ENCODE assay signal across 8 mouse cellular contexts in the genomic region with DNA sequence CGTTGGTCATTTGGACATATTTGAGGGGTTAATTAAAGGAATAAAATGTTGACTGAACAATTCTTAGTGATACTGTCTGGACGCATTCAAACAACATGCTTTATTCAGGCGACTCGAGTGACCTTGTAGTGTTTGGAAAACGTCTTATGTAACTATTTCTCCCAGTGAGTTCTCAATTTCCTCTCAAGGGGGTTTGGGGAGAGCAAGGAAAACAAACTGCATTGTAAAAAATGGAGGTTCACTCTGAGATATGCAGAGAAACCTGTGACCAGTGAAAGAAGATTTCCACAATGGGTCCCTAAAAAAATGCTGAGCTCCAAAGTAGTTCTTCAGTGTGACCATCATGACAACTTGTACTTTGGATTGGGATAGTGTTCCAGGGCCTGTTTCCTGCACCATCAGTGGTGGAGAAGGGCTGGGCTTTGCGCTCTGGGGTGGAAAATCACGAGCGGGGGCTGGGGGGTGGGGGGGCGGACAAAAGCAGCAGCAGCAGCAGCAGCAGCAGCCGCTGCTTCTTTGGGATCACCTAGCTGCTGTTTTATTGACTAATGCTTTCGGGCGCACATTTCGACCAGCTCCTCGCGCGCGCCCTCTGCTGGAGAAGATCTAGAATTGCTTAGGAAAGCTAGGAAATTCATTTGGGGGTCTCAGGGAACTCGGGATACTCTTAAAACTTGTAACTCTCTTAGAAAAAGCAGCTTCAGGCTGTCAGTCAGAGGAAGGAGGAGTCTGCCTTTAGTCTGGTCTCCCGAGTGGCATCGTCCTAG.
A peak's percentile ranks its signal among the peaks of the same experiment; 100 is the strongest.
DNase-seq lines count a peak whose midpoint lies in the region; ATAC-seq lines count a peak whose summit lies in the region.

No protein-coding gene starts in this region.

- H3K27ac ChIP-seq in liver, embryonic 16.5 days (ENCODE audit: low read length): no peak overlapping the region
- no peak overlapping the region for H3K27ac ChIP-seq in neural tube, embryonic 12.5 days

- no peaks in the 10 kb centered on the region for H3K36me3 ChIP-seq in liver, embryonic 16.5 days (ENCODE audit: control insufficient read depth, insufficient read depth)
- H3K36me3 ChIP-seq in neural tube, embryonic 12.5 days: no peaks in the 10 kb centered on the region

- peak overlapping the region; percentile 26; the same call in 1 of the 2 replicates for H3K4me3 ChIP-seq in liver, embryonic 16.5 days (ENCODE audit: low read depth, low read length)
- H3K4me3 ChIP-seq in neural tube, embryonic 12.5 days: no peak overlapping the region

- H3K9me3 ChIP-seq in liver, embryonic 16.5 days (replicated peaks; ENCODE audit: control insufficient read depth, low read length): no peaks in the 10 kb centered on the region
- H3K9me3 ChIP-seq in neural tube, embryonic 12.5 days: no peaks in the 10 kb centered on the region

- no peak for ATAC-seq in liver, embryonic 16.5 days (ENCODE audit: low read depth)
- peak; percentile 35; the same call in 1 of the 2 replicates for ATAC-seq in neural tube, embryonic 12.5 days (ENCODE audit: low FRiP score, low read depth)

- WGBS in liver, embryonic 16.5 days (ENCODE audit: insufficient replicate concordance): 8% methylated on average over 20 of the region's 20 CpGs
- 8% methylated on average over 20 of the region's 20 CpGs for WGBS in neural tube, embryonic 12.5 days

- peaks cover 3% of the 10 kb centered on the region; the same call in 1 of the 2 replicates for H3K4me1 ChIP-seq in liver, embryonic 16.5 days (ENCODE audit: control insufficient read depth, low read depth, low read length)
- H3K4me1 ChIP-seq in neural tube, embryonic 12.5 days: peaks cover 5% of the 10 kb centered on the region; the same call in 1 of the 2 replicates

- H3K9ac ChIP-seq in liver, embryonic 16.5 days (ENCODE audit: low read depth, low read length): 0 out of 2 replicates have a peak overlapping the region, but pooled peaks have one; percentile 9
- H3K9ac ChIP-seq in neural tube, embryonic 12.5 days: no peak overlapping the region

- no peaks in the 10 kb centered on the region for H3K27me3 ChIP-seq in liver, embryonic 16.5 days (ENCODE audit: control insufficient read depth, insufficient read depth, low read depth, low read length)
- no peaks in the 10 kb centered on the region for H3K27me3 ChIP-seq in neural tube, embryonic 12.5 days (replicated peaks)

- peak; percentile 34 for DNase-seq in urinary bladder, adult 2 months (ENCODE audit: low spot score)
- DNase-seq in urinary bladder, postnatal 10 days (ENCODE audit: low spot score): no peak
- DNase-seq in cerebellum, postnatal 14 days: peak; percentile 70 to 71
- peak; percentile 25 to 29 for DNase-seq in gastrocnemius, postnatal 4 days (ENCODE audit: low spot score in 2 of 2)
- peak; percentile 52 for DNase-seq in kidney, adult 18-20 months
- DNase-seq in thymus, postnatal 14 days: peak; percentile 44

- peak overlapping the region; percentile 53 for H3K4me2 ChIP-seq in liver, embryonic 16.5 days (ENCODE audit: low read depth, low read length)
- H3K4me2 ChIP-seq in neural tube, embryonic 12.5 days (replicated peaks): peak overlapping the region; percentile 55
